Mouse (Mus musculus) thymus, adult 2 months (tissue): Measurements from ENCODE around the gene Ppp2r5c. TPM values are rescaled to one million over a fixed set of nuclear protein-coding genes. Genes with fewer than 3 reads are reported as not detected.

ENCODE experiments used
- DNase-seq: peaks from one replicate; pipeline ENCODE4 v3.0.0; 2021
- H3K27ac ChIP-seq: fragments of 200-500 bp; 2 replicates; pipeline ENCODE4 v1.5.1; 2012; ENCODE audit warnings: low read length, control low read depth; ENCODE audit not compliant: control insufficient read depth, insufficient read depth
- H3K27me3 ChIP-seq: fragments of 200-500 bp; 2 replicates; pipeline ENCODE4 v1.6.1; 2012; ENCODE audit warnings: mild to moderate bottlenecking, low read length, moderate library complexity, mixed read lengths; ENCODE audit not compliant: control insufficient read depth, insufficient read depth
- H3K36me3 ChIP-seq: fragments of 200-500 bp; 2 replicates; pipeline ENCODE4 v1.6.1; 2012; ENCODE audit warnings: mild to moderate bottlenecking, low read length, moderate library complexity; ENCODE audit not compliant: control insufficient read depth, insufficient read depth
- H3K4me1 ChIP-seq: fragments of 200-500 bp; replicated peaks from 2 replicates; pipeline ENCODE4 v1.6.1; 2012; ENCODE audit warnings: low read length; ENCODE audit not compliant: control insufficient read depth, insufficient read depth
- H3K4me3 ChIP-seq: fragments of 200-500 bp; 2 replicates; pipeline ENCODE4 v1.5.1; 2012; ENCODE audit warnings: mild to moderate bottlenecking, low read length, control low read depth, moderate library complexity; ENCODE audit not compliant: control insufficient read depth, insufficient read depth
- CTCF ChIP-seq: fragments of 200-500 bp; IDR thresholded peaks from 2 replicates; pipeline ENCODE4 v1.5.1; 2012; ENCODE audit warnings: mild to moderate bottlenecking, control low read depth, low read length, moderate library complexity, borderline replicate concordance; ENCODE audit not compliant: control insufficient read depth, poor library complexity, insufficient read depth; ENCODE audit errors: extremely low read depth
- POLR2A ChIP-seq: fragments of 200-500 bp; IDR thresholded peaks from 2 replicates; pipeline ENCODE4 v1.6.1; 2012; ENCODE audit warnings: mild to moderate bottlenecking, low read length, control low read depth, moderate library complexity; ENCODE audit not compliant: control insufficient read depth, poor library complexity, insufficient read depth; ENCODE audit errors: extremely low read depth
- WGBS: fragments of 180-500 bp; shearing (Covaris S2); methylation state at CpG from one replicate; pipeline ENCODE4 v1.1.7; 2018; 5-methylcytosine and 5-hydroxymethylcytosine counted together
- polyA plus RNA-seq: library from polyadenylated mRNA; depleted of rRNA; stranded (reverse); fragments of >200 nt; gene quantifications from 2 replicates; pipeline ENCODE4 v1.2.3, GENCODE M21; 2012

Ppp2r5c gene
- polyA plus RNA-seq, 1 experiment, result 83.7 TPM

DNA sequence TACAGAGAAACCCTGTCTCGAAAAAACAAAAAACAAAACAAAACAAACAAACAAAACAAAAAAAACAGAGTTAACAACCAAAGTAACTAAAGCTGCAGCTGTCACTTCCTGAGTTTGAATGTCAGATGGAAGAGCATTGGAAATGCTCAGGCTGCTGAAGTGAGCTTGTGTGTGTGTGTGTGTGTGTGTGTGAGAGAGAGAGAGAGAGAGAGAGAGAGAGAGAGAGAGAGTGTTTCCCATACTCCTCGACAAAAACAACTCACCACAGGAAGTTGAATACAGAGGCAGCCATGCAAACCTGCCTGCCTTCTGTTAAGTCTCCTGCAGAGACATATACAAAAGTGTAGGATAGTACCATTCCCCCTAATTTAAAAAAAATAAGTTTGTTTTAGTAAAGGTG is 47.9 kb downstream of the Ppp2r5c start:
- Histone ChIP-seq H3K27ac (peak overlapping the region; percentile 91), H3K4me3 (no peak overlapping the region), H3K27me3 (no peaks in the 10 kb centered on the region), H3K4me1 (peaks cover 83% of the 10 kb centered on the region), H3K36me3 (no peaks in the 10 kb centered on the region)
- no peak for DNase-seq
- 38% methylated on average over 2 of the region's 2 CpGs for WGBS
- TF ChIP-seq POLR2A, result no peak
- TF ChIP-seq CTCF, result no peak

DNA sequence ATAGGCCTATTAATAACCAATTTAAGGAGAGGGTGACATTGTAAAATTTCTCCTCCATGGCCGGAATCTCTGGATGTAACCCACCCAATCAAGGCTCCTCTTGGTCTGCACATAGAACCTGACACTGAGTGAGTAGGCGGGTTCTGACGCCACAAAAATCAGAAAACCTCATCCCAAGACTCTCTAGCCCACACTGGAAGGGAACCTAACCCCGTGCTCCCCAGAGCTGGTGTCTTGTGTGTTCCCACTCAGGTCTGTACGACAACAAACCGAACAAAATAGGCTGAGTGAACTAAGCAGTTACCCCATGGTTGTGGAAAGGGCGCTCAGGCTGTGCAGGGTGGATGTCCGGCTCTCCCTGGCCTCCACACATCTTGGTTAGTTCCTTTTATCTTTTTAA is 48.3 kb downstream of the Ppp2r5c start:
- Histone ChIP-seq H3K36me3 (no peaks in the 10 kb centered on the region), H3K4me1 (peaks cover 85% of the 10 kb centered on the region), H3K27me3 (no peaks in the 10 kb centered on the region), H3K27ac (peak overlapping the region; percentile 87), H3K4me3 (no peak overlapping the region)
- 72% methylated on average over 8 of the region's 8 CpGs for WGBS
- no peak for TF ChIP-seq CTCF
- no peak for TF ChIP-seq POLR2A
- DNase-seq, result no peak

GRCm38 (mm10) chr12:110496016-110496415 is 49.1 kb downstream of the Ppp2r5c start:
- no peaks in the 10 kb centered on the region for H3K27me3 ChIP-seq
- no peak for TF ChIP-seq CTCF
- no peak for TF ChIP-seq POLR2A
- DNase-seq, result no peak
- peaks cover 83% of the 10 kb centered on the region for H3K4me1 ChIP-seq
- WGBS, result 65% methylated on average over 5 of the region's 5 CpGs
- H3K36me3 ChIP-seq, result no peaks in the 10 kb centered on the region
- peak overlapping the region; percentile 87 for H3K27ac ChIP-seq
- H3K4me3 ChIP-seq, result no peak overlapping the region

- Histone ChIP-seq H3K27ac (peak overlapping the region; percentile 14; the same call in 1 of the 2 replicates), H3K27me3 (no peaks in the 10 kb centered on the region), H3K36me3 (no peaks in the 10 kb centered on the region), H3K4me3 (no peak overlapping the region), H3K4me1 (peaks cover 75% of the 10 kb centered on the region)
- TF ChIP-seq CTCF (no peak), POLR2A (no peak)
- no peak for DNase-seq
- whole genome bisulfite sequencing, result 49% methylated on average over 3 of the region's 3 CpGs
Measured at GRCm38 (mm10) chr12:110497013-110497412, 50.1 kb downstream of the Ppp2r5c start.

DNA sequence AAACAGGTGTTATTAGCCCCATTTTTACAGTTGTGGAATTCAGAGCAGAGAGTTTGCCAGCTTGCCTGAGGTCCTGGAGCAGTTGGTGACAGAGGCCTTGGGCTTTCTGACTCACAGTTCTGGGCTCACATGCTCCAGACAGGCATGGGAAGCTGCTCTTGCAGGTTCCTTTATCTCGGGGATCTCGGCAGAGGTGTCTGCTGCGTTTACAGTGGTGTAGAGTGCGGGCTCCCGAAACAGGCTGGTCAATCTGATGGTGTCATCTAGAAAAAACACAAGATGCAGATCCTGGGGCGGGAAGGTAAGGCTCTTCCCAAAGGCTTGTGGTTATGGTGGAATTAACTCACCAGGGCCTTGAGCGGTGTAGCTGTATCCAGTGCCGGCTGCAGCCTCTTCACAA is 50.6 kb downstream of the Ppp2r5c start:
- Histone ChIP-seq H3K4me3 (no peak overlapping the region), H3K4me1 (peaks cover 78% of the 10 kb centered on the region), H3K27ac (peak overlapping the region; percentile 14; the same call in 1 of the 2 replicates), H3K27me3 (no peaks in the 10 kb centered on the region), H3K36me3 (no peaks in the 10 kb centered on the region)
- TF ChIP-seq POLR2A (no peak), CTCF (no peak)
- WGBS, result 36% methylated on average over 8 of the region's 8 CpGs
- no peak for DNase-seq

- Histone ChIP-seq H3K36me3 (no peaks in the 10 kb centered on the region), H3K4me1 (peaks cover 79% of the 10 kb centered on the region), H3K27ac (peak overlapping the region; percentile 71), H3K4me3 (peak overlapping the region; percentile 6), H3K27me3 (no peaks in the 10 kb centered on the region)
- no peak for DNase-seq
- 47% methylated on average over 22 of the region's 22 CpGs for WGBS
- TF ChIP-seq POLR2A, result no peak
Measured at GRCm38 (mm10) chr12:110498283-110499224, 51.6 kb downstream of the Ppp2r5c start.
